Comparison of ENCODE assay signal across 22 mouse cellular contexts in genomic region chr19:55213617-55214340, GRCm38 (mm10). TPM values are rescaled to one million over a fixed set of nuclear protein-coding genes. Genes with fewer than 3 reads are reported as not detected.
DNase-seq lines count a peak whose midpoint lies in the region; ATAC-seq and TF ChIP-seq lines count a peak whose summit lies in the region.
"Had no signal": no experiment of that assay in that cellular context is flagged by ENCODE, and none has a peak within 500 bp of the region (broad histone marks: within the 10 kb centered on the region; RNA-seq: fewer than 3 reads in every experiment).

No protein-coding gene starts in this region.

- H3K27ac ChIP-seq in intestine, embryonic 15.5 days, result no peak overlapping the region
- H3K27ac ChIP-seq in intestine, postnatal 0 days (ENCODE audit: low read depth, low read length), result no peak overlapping the region
- H3K27ac ChIP-seq: embryonic facial prominence, embryonic 12.5 days; forebrain, embryonic 12.5 days; gastrocnemius, adult 2 months; hindbrain, embryonic 14.5 days; limb, embryonic 13.5 days; midbrain, embryonic 10.5 days; neural tube, embryonic 15.5 days had no signal

- peaks cover 11% of the 10 kb centered on the region for H3K4me1 ChIP-seq in intestine, embryonic 15.5 days (replicated peaks)
- no peaks in the 10 kb centered on the region for H3K4me1 ChIP-seq in intestine, postnatal 0 days (replicated peaks; ENCODE audit: control insufficient read depth, insufficient read depth, low read length)
- H3K4me1 ChIP-seq: embryonic facial prominence, embryonic 12.5 days had no signal

- H3K27me3 ChIP-seq in intestine, embryonic 15.5 days (replicated peaks), result no peaks in the 10 kb centered on the region
- H3K27me3 ChIP-seq in intestine, postnatal 0 days (replicated peaks; ENCODE audit: control insufficient read depth, insufficient read depth, low read length), result no peaks in the 10 kb centered on the region
- peaks cover 14% of the 10 kb centered on the region for H3K27me3 ChIP-seq in C2C12 (ENCODE audit: control insufficient read depth, insufficient read depth, insufficient read length)
- H3K27me3 ChIP-seq: embryonic facial prominence, embryonic 12.5 days; forebrain, embryonic 12.5 days; neural tube, embryonic 15.5 days; Patski had no signal

- ATAC-seq in intestine, embryonic 15.5 days, result peak; percentile 55
- ATAC-seq in intestine, postnatal 0 days, result no peak
- ATAC-seq: Patski had no signal

- H3K9ac ChIP-seq in intestine, embryonic 15.5 days, result no peak overlapping the region
- no peak overlapping the region for H3K9ac ChIP-seq in intestine, postnatal 0 days (ENCODE audit: low read depth, low read length)
- H3K9ac ChIP-seq: embryonic facial prominence, embryonic 12.5 days; forebrain, embryonic 12.5 days; hindbrain, embryonic 14.5 days; neural tube, embryonic 15.5 days had no signal

- peak overlapping the region; percentile 3; the same call in 1 of the 2 replicates for H3K4me2 ChIP-seq in intestine, embryonic 15.5 days (replicated peaks)
- H3K4me2 ChIP-seq in intestine, postnatal 0 days (replicated peaks; ENCODE audit: low read depth), result no peak overlapping the region
- H3K4me2 ChIP-seq: embryonic facial prominence, embryonic 12.5 days; forebrain, embryonic 12.5 days; hindbrain, embryonic 14.5 days; limb, embryonic 13.5 days; neural tube, embryonic 15.5 days had no signal

- H3K4me3 ChIP-seq in intestine, embryonic 15.5 days (replicated peaks), result no peak overlapping the region
- no peak overlapping the region for H3K4me3 ChIP-seq in intestine, postnatal 0 days (ENCODE audit: low read depth, low read length)
- H3K4me3 ChIP-seq in C2C12 (ENCODE audit: insufficient read depth, poor library complexity, severe bottlenecking), result no peak overlapping the region
- H3K4me3 ChIP-seq: embryonic facial prominence, embryonic 12.5 days; forebrain, embryonic 12.5 days; gastrocnemius, adult 2 months; limb, embryonic 13.5 days; midbrain, embryonic 10.5 days; neural tube, embryonic 15.5 days had no signal

- H3K79me2 ChIP-seq in C2C12 (ENCODE audit: control insufficient read depth, insufficient read depth), result no peaks in the 10 kb centered on the region

- DNase-seq in lung, adult 18-20 months, result peak; percentile 79 to 87
- peak; percentile 83 for DNase-seq in lung, postnatal 36 days
- no peak for DNase-seq in thymus, adult 18-20 months
- no peak for DNase-seq in yolk sac, embryonic 10.5 days (ENCODE audit: low spot score)
- DNase-seq in cerebellum, adult 11-12 months, result no peak
- DNase-seq: cerebellum, adult 11 months; gastrocnemius, adult 2 months; heart, adult 18-20 months; kidney, adult 2 months; kidney, postnatal 25 days; retina, postnatal 1 day had no signal

- no peaks in the 10 kb centered on the region for H3K79me3 ChIP-seq in C2C12 (ENCODE audit: low read depth)

- no peaks in the 10 kb centered on the region for H3K36me3 ChIP-seq in intestine, embryonic 15.5 days
- no peaks in the 10 kb centered on the region for H3K36me3 ChIP-seq in intestine, postnatal 0 days (ENCODE audit: control insufficient read depth, insufficient read depth)
- H3K36me3 ChIP-seq in C2C12 (ENCODE audit: control insufficient read depth, insufficient read depth), result no peaks in the 10 kb centered on the region
- H3K36me3 ChIP-seq: embryonic facial prominence, embryonic 12.5 days; forebrain, embryonic 12.5 days; limb, embryonic 13.5 days; midbrain, embryonic 10.5 days; neural tube, embryonic 15.5 days had no signal

- WGBS in intestine, embryonic 15.5 days, result 59% methylated on average over 12 of the region's 12 CpGs
- 45% methylated on average over 12 of the region's 12 CpGs for WGBS in intestine, postnatal 0 days

- no peak for TF ChIP-seq CTCF in intestine, postnatal 0 days (IDR thresholded peaks at IDR 0.05; ENCODE audit: low read depth)
- no peak for TF ChIP-seq CTCF in C2C12 (IDR thresholded peaks at IDR 0.05; ENCODE audit: control insufficient read depth, insufficient read depth, insufficient read length)

- no peak overlapping the region for H3ac ChIP-seq in C2C12 (ENCODE audit: control insufficient read depth, insufficient read length, low read depth)

- H3K9me3 ChIP-seq in intestine, embryonic 15.5 days, result no peaks in the 10 kb centered on the region
- H3K9me3 ChIP-seq in intestine, postnatal 0 days (ENCODE audit: control insufficient read depth), result no peaks in the 10 kb centered on the region
- H3K9me3 ChIP-seq: embryonic facial prominence, embryonic 12.5 days; forebrain, embryonic 12.5 days; limb, embryonic 13.5 days; midbrain, embryonic 10.5 days; neural tube, embryonic 15.5 days had no signal

TF ChIP-seq in C2C12, 6 proteins besides CTCF, POLR2A, EP300 and RAD21:
- TF ChIP-seq CEBPB (IDR thresholded peaks at IDR 0.05; ENCODE audit: low read depth) (no peak), MAX (IDR thresholded peaks at IDR 0.05) (no peak), MYOD1 (IDR thresholded peaks at IDR 0.05; ENCODE audit: control insufficient read depth, insufficient read length, low read depth) (no peak), USF1 (IDR thresholded peaks at IDR 0.05; ENCODE audit: low read depth) (peak; percentile 19), FOSL1 (IDR thresholded peaks at IDR 0.05; ENCODE audit: insufficient read depth, low read length, poor library complexity, severe bottlenecking) (no peak), MYOG (IDR thresholded peaks at IDR 0.05; ENCODE audit: control insufficient read depth, extremely low read depth, insufficient read length) (no peak)

RNA-seq across cellular contexts. Expression of gene Gucy2g, which starts 27.3 kb away (rescaled TPM):
- not detected in 2 replicates for polyA plus RNA-seq in intestine, embryonic 15.5 days (2015; fragmentation: Nextera tagmentation; extraction: Ambion mirVana)
- 0.12 and 0.17 TPM in 2 replicates for polyA plus RNA-seq in intestine, postnatal 0 days (2015; fragmentation: Nextera tagmentation; extraction: Ambion mirVana)
- polyA plus RNA-seq in C2C12 (2012; fragmentation: generic; extraction: Trizol), result 0.02 TPM
- polyA plus RNA-seq: embryonic facial prominence, embryonic 12.5 days; forebrain, embryonic 12.5 days; heart, embryonic 16.5 days; limb, embryonic 13.5 days; midbrain, embryonic 10.5 days had no signal

RNA-seq across cellular contexts. Expression of gene Tectb, which starts 33.2 kb away (rescaled TPM):
- 0.08 and 0.11 TPM in 2 replicates for polyA plus RNA-seq in intestine, embryonic 15.5 days (2015; fragmentation: Nextera tagmentation; extraction: Ambion mirVana)
- not detected in 2 replicates for polyA plus RNA-seq in intestine, postnatal 0 days (2015; fragmentation: Nextera tagmentation; extraction: Ambion mirVana)
- not detected for polyA plus RNA-seq in C2C12 (2012; fragmentation: generic; extraction: Trizol)
- polyA plus RNA-seq: heart, embryonic 16.5 days; limb, embryonic 13.5 days; midbrain, embryonic 10.5 days; neural tube, embryonic 15.5 days; Patski had no signal

RNA-seq across cellular contexts. Expression of gene Acsl5, which starts 38.0 kb away (rescaled TPM):
- polyA plus RNA-seq in intestine, embryonic 15.5 days (2015; fragmentation: Nextera tagmentation; extraction: Ambion mirVana), result 315 and 329 TPM in 2 replicates
- polyA plus RNA-seq in intestine, postnatal 0 days (2015; fragmentation: Nextera tagmentation; extraction: Ambion mirVana), result 1,862 and 1,917 TPM in 2 replicates
- polyA plus RNA-seq in C2C12 (2012; fragmentation: generic; extraction: Trizol), result 30.2 TPM

Comparison
In these comparisons a context has a peak if more than half of its experiments do, and no peak if none do; other contexts are left out.
1. DNase-seq: peak in lung, adult 18-20 months (2 of 2) and lung, postnatal 36 days (single experiment); none in thymus, adult 18-20 months (0 of 2), yolk sac, embryonic 10.5 days (single experiment) and cerebellum, adult 11-12 months (single experiment).
2. RNA of gene Acsl5, which starts 38.0 kb away (polyA plus RNA-seq): 1,862 to 1,917 TPM in intestine, postnatal 0 days and 315 to 329 TPM in intestine, embryonic 15.5 days; 30.2 TPM in C2C12 (single experiment); every median in the first group is over 10 times any median in the second.